Mouse (Mus musculus) gastrocnemius, postnatal 36 days (tissue): ENCODE results near the gene Magi2. TPM values are rescaled to one million over a fixed set of nuclear protein-coding genes. Genes with fewer than 3 reads are reported as not detected.
"Not testable (repeated sequence)": the region's sequence is repeated elsewhere in the genome, so short reads cannot be mapped to it uniquely, and the experiment has no call there.

Experiments used
- DNase-seq, 2 experiments: peaks; one replicate each; pipeline ENCODE4 v3.0.0; 2022
- intact Hi-C: fragments of 180-260 bp; cut with DNase I; formaldehyde crosslinking; loops from one replicate; pipeline ENCODE4 v1.15.1; 2025
- total RNA-seq, 2 experiments: library from RNA; stranded (reverse); gene quantifications; 2 replicates each; pipeline ENCODE4 v1.2.3; 2021

Magi2 gene
- total RNA-seq, 2 experiments from 2014 or later, result 0.57 to 1.3 TPM

- DNase-seq, result no peak
- intact Hi-C loops, result no loop called here
Observed at GRCm38 (mm10) chr5:19414556-19414955, 187.7 kb downstream of the Magi2 start.

- intact Hi-C loops, result no loop called here
- peak in 1 of 2 experiments; percentile 4 for DNase-seq
Observed at GRCm38 (mm10) chr5:19429290-19429689, 202.5 kb downstream of the Magi2 start.

- DNase-seq, result no peak
- intact Hi-C loops, result no loop called here
Observed at GRCm38 (mm10) chr5:19462541-19462940, 235.7 kb downstream of the Magi2 start.

GRCm38 (mm10) chr5:19465383-19465782 lies 238.5 kb downstream of the Magi2 start:
- DNase-seq, result no peak
- intact Hi-C loops, result no loop called here

GRCm38 (mm10) chr5:19472851-19473439 lies 246.1 kb downstream of the Magi2 start:
- intact Hi-C loops, result no loop called here
- no peak for DNase-seq

- no peak for DNase-seq
- intact Hi-C loops, result no loop called here
Observed at GRCm38 (mm10) chr5:19482981-19483380, 256.1 kb downstream of the Magi2 start.

- intact Hi-C loops, result no loop called here
- DNase-seq, result no peak
Observed at GRCm38 (mm10) chr5:19487947-19488346, 261.1 kb downstream of the Magi2 start.

- intact Hi-C loops, result no loop called here
- no peak for DNase-seq
Observed at GRCm38 (mm10) chr5:19501005-19501404, 274.2 kb downstream of the Magi2 start.

- DNase-seq, result no peak
- intact Hi-C loops, result loop anchor here (5.0 kb wide), 1 partner anchor 1180 kb away; no protein-coding TSS in a partner anchor
Observed at GRCm38 (mm10) chr5:19522168-19522567, 295.3 kb downstream of the Magi2 start.

GRCm38 (mm10) chr5:19539348-19539747 lies 312.5 kb downstream of the Magi2 start:
- intact Hi-C loops, result no loop called here
- DNase-seq, result no peak

- intact Hi-C loops, result no loop called here
Observed at GRCm38 (mm10) chr5:19546424-19546823, 319.6 kb downstream of the Magi2 start.

GRCm38 (mm10) chr5:19546900-19547299 lies 320.1 kb downstream of the Magi2 start:
- intact Hi-C loops, result no loop called here
- no peak for DNase-seq

More at GRCm38 (mm10) chr5:19546424-19546823, 319.6 kb downstream of the Magi2 start:
- no peak for DNase-seq

- intact Hi-C loops, result no loop called here
- DNase-seq, result no peak
Observed at GRCm38 (mm10) chr5:19553510-19553909, 326.7 kb downstream of the Magi2 start.

GRCm38 (mm10) chr5:19565636-19566035 lies 338.8 kb downstream of the Magi2 start:
- no peak for DNase-seq
- intact Hi-C loops, result no loop called here

GRCm38 (mm10) chr5:19566136-19566535 lies 339.3 kb downstream of the Magi2 start:
- DNase-seq, intact Hi-C loops: not testable (repeated sequence)

- no peak for DNase-seq
- intact Hi-C loops, result no loop called here
Observed at GRCm38 (mm10) chr5:19607700-19608099, 380.9 kb downstream of the Magi2 start.

- intact Hi-C loops, result no loop called here
- DNase-seq, result no peak
Observed at GRCm38 (mm10) chr5:19611788-19612187, 385.0 kb downstream of the Magi2 start.

- intact Hi-C loops, result no loop called here
- DNase-seq, result no peak
Observed at GRCm38 (mm10) chr5:19621678-19622077, 394.8 kb downstream of the Magi2 start.

- intact Hi-C loops, result no loop called here
- DNase-seq, result no peak
Observed at GRCm38 (mm10) chr5:19633976-19634375, 407.1 kb downstream of the Magi2 start.

GRCm38 (mm10) chr5:19637789-19638188 lies 411.0 kb downstream of the Magi2 start:
- DNase-seq, result no peak

GRCm38 (mm10) chr5:19655986-19656385 lies 429.1 kb downstream of the Magi2 start:
- no peak for DNase-seq
- intact Hi-C loops, result no loop called here

More at GRCm38 (mm10) chr5:19637789-19638188, 411.0 kb downstream of the Magi2 start:
- intact Hi-C loops, result no loop called here

- no peak for DNase-seq
- intact Hi-C loops, result no loop called here
Observed at GRCm38 (mm10) chr5:19666416-19666815, 439.6 kb downstream of the Magi2 start.

- intact Hi-C loops, result no loop called here
- DNase-seq, result no peak
Observed at GRCm38 (mm10) chr5:19717296-19717695, 490.5 kb downstream of the Magi2 start.
